Mouse (Mus musculus) midbrain, embryonic 12.5 days (tissue): ENCODE data around the gene Rab8a. TPM values are rescaled to one million over a fixed set of nuclear protein-coding genes. Genes with fewer than 3 reads are reported as not detected.

Experiments
- ATAC-seq: fragments of 200-750 bp; cut with Nextera tagmentation; 2 replicates; pipeline ENCODE4 v1.8.0; 2017; ENCODE audit warnings: low read depth, moderate TSS enrichment, moderate library complexity; ENCODE audit not compliant: low FRiP score
- H3K27ac ChIP-seq: fragments of 300-500 bp; sonication (generic); replicated peaks from 2 replicates; pipeline ENCODE4 v1.5.1; 2016; ENCODE audit warnings: mild to moderate bottlenecking
- H3K27me3 ChIP-seq: fragments of 300-500 bp; sonication (generic); 2 replicates; pipeline ENCODE4 v1.6.1; 2016; ENCODE audit warnings: mild to moderate bottlenecking
- H3K36me3 ChIP-seq: fragments of 300-500 bp; sonication (generic); 2 replicates; pipeline ENCODE4 v1.6.1; 2016
- H3K4me1 ChIP-seq: fragments of 300-500 bp; sonication (generic); 2 replicates; pipeline ENCODE4 v1.6.1; 2016
- H3K4me2 ChIP-seq: fragments of 300-500 bp; sonication (generic); replicated peaks from 2 replicates; pipeline ENCODE4 v1.6.1; 2016; ENCODE audit warnings: mild to moderate bottlenecking, moderate library complexity
- H3K4me3 ChIP-seq: fragments of 300-500 bp; sonication (generic); 2 replicates; pipeline ENCODE4 v1.5.1; 2016; ENCODE audit warnings: mild to moderate bottlenecking
- H3K9ac ChIP-seq: fragments of 300-500 bp; sonication (generic); replicated peaks from 2 replicates; pipeline ENCODE4 v1.6.1; 2016; ENCODE audit warnings: mild to moderate bottlenecking, moderate library complexity
- H3K9me3 ChIP-seq: fragments of 300-500 bp; sonication (generic); 2 replicates; pipeline ENCODE4 v1.6.1; 2016; ENCODE audit warnings: mild to moderate bottlenecking
- WGBS: fragments of 180-500 bp; shearing (Covaris S2); methylation state at CpG from one replicate; pipeline ENCODE4 v1.1.7; 2016; 5-methylcytosine and 5-hydroxymethylcytosine counted together
- polyA plus RNA-seq: library from polyadenylated mRNA; unstranded; fragments of >200 nt; fragmentation: Nextera tagmentation; extraction: Ambion mirVana; gene quantifications from 2 replicates; pipeline ENCODE4 v1.2.1, GENCODE M21; 2016

The Rab8a gene
- polyA plus RNA-seq, 1 experiment from 2014 or later: 122 TPM

DNA sequence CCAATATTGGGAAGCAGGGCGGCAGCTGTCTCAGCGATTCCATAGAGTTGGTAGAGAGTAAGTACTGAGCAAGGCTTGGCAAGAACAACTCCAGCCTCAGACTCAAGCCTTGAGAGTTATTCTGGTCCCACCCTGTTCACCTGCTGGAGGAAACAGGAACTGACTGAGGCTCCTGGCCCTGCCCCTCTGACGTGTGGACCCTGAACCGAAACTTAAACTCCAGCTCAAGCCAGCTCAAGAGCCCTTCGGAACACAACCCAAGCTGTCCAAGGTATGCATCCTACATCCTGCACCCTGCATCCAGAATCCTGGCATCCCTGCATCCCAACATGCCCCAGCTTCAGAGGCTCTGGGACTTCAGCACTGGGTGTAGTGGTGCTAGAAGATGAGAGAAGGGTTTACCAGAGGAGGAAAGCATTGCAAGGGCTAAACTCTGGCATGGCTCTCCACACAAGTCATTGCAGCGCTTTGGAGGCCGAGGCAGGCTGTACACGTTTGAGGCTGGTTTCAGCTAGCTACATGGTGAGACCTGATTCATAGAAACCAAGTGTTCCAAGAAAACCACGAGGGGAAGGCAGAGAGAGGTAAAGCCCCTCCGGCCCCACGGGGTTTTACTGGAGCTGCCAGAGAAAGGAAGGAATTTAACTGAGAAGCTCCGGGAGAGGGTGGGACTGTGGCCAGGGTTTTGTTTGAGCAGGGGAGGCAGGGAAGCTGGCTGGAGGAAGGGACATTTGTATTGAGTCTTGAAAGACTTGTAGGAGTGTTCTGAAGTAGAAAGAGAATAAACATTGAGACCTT, 28.6 kb downstream of the Rab8a start, which contains the start of gene Hsh2d:
Gene Hsh2d (plus strand): TSS at position 222 of the 798 bp plus-strand sequence.
- Histone ChIP-seq H3K27me3 (no peaks in the 10 kb centered on the region), H3K9me3 (no peaks in the 10 kb centered on the region), H3K4me3 (no peak within 1 kb of the TSS), H3K4me1 (no peaks in the 10 kb centered on the region), H3K4me2 (no peak within 1 kb of the TSS), H3K27ac (no peak within 1 kb of the TSS), H3K36me3 (no peaks in the 10 kb centered on the region), H3K9ac (no peak within 1 kb of the TSS)
- ATAC-seq: no peak
- WGBS: 72% methylated on average over 12 of the region's 12 CpGs

DNA sequence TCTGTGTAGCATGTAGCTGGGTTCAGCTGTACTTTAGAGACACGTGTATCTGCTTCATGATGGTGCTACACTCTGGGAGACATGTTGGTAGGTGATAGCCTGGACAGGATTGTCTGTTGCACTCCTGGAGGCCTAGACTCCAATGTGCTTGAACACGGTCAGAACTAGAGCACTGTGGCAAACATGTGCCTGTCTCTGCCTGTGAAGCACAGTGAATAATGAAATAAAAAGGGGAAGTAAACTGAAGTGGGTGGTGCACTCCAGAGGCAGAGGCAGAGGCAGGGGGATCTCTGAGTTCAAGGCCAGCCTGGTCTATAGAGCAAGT, 29.2 kb downstream of the Rab8a start:
- 92% methylated on average over 2 of the region's 2 CpGs for WGBS
- no peaks in the 10 kb centered on the region for H3K9me3 ChIP-seq
- ATAC-seq: no peak

DNA sequence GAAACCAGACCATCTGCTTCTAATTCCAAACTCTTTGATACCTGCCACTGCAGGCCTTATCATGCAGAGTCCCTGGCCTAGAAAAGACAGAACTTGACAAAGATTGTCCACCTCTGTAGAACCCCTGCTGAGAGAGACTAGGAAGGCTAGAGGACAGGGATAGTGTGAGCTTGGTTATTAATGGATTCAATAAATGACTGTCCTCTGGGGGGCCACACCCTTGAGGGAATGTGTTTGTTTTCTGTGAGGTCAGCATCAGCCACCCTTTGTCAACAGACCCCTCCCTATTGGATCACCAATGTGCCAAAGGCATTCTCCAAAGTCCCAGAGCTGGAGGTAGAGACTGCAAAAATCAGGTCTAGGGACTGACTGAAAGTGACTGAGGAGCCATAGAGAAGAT, 31.1 kb downstream of the Rab8a start:
- Histone ChIP-seq H3K36me3 (no peaks in the 10 kb centered on the region), H3K9me3 (no peaks in the 10 kb centered on the region), H3K27me3 (no peaks in the 10 kb centered on the region), H3K4me3 (no peak overlapping the region), H3K27ac (no peak overlapping the region), H3K4me2 (no peak overlapping the region), H3K9ac (no peak overlapping the region), H3K4me1 (no peaks in the 10 kb centered on the region)
- no peak for ATAC-seq

More for the DNA sequence above, 29.2 kb downstream of the Rab8a start:
- H3K27me3 ChIP-seq: no peaks in the 10 kb centered on the region
- H3K4me3 ChIP-seq: no peak overlapping the region
- H3K4me1 ChIP-seq: no peaks in the 10 kb centered on the region
- H3K27ac ChIP-seq: no peak overlapping the region
- no peak overlapping the region for H3K9ac ChIP-seq
- no peak overlapping the region for H3K4me2 ChIP-seq
- H3K36me3 ChIP-seq: no peaks in the 10 kb centered on the region

DNA sequence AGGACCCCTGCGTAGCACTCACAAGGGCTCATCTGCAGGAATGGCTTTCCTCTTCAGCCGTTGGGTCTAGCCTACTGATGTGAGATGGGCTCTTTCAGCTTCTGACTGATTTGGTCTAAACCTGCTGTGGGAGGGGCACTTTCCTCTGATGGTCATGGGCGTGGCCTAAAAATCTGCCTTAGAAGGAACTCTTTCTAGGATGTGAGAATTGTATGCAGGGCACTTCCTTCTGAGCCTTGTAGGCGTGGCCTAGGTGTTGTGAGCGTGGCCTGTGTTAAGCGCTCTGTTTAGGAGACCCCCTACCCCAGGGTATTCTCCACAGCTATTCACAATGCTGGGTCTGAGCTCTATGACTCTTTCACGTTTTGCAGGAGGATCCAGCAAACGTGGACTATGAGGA, 37.0 kb downstream of the Rab8a start:
- no peak for ATAC-seq
- Histone ChIP-seq H3K4me3 (no peak overlapping the region), H3K4me2 (no peak overlapping the region), H3K9ac (no peak overlapping the region), H3K27me3 (no peaks in the 10 kb centered on the region), H3K4me1 (no peaks in the 10 kb centered on the region), H3K27ac (no peak overlapping the region), H3K36me3 (no peaks in the 10 kb centered on the region), H3K9me3 (peaks cover 15% of the 10 kb centered on the region)
- 67% methylated on average over 8 of the region's 8 CpGs for WGBS

DNA sequence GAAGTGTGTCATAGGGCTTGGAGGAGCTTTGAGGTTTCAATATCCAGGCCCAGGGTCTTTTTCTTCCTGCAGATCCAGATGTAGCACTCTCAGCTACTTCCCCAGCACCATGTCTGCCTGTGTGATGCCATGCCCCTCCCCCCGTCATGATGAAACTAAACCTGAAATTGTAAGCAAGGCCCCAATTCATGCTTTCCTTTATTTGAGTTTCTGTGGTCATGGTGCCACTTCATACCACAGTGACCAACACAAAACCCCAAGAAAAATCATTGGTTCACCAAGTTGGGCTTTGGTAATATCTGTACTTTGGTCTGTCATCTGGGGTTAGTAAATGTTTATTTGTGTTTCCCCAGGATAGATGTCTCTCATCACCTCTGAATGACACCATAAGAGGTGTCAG, 47.6 kb downstream of the Rab8a start:
- ATAC-seq: no peak
- Histone ChIP-seq H3K9ac (no peak overlapping the region), H3K9me3 (peaks cover 6% of the 10 kb centered on the region; the same call in 1 of the 2 replicates), H3K36me3 (no peaks in the 10 kb centered on the region), H3K4me2 (no peak overlapping the region), H3K4me1 (no peaks in the 10 kb centered on the region), H3K4me3 (no peak overlapping the region), H3K27me3 (peaks cover 5% of the 10 kb centered on the region), H3K27ac (no peak overlapping the region)
- 80% methylated on average over 1 of the region's 1 CpGs for WGBS

DNA sequence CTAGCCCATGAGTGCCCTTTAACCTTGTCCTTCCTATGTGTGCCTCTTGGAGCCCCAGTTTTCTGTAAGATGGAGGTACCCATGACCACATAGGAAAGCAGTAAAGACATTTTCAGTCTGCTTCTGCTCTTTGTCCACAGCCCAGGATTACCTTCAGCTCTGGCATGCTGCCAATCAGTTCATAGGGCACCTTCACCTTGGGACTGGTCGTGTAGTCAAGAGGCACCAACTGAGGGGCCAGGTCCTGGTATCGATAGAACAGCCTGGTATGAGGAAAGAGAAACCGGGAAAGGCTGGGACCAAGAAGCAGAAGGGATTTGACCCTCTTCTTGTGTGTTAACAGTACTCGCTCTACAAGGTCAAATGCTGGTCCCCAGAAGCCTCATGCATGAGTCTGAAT, 49.2 kb downstream of the Rab8a start:
- H3K9ac ChIP-seq: no peak overlapping the region
- H3K4me2 ChIP-seq: no peak overlapping the region
- H3K4me3 ChIP-seq: no peak overlapping the region
- no peak for ATAC-seq
- H3K36me3 ChIP-seq: no peaks in the 10 kb centered on the region
- H3K27ac ChIP-seq: no peak overlapping the region
- 80% methylated on average over 4 of the region's 4 CpGs for WGBS
- H3K27me3 ChIP-seq: peaks cover 10% of the 10 kb centered on the region
- H3K4me1 ChIP-seq: no peaks in the 10 kb centered on the region
- H3K9me3 ChIP-seq: no peaks in the 10 kb centered on the region

DNA sequence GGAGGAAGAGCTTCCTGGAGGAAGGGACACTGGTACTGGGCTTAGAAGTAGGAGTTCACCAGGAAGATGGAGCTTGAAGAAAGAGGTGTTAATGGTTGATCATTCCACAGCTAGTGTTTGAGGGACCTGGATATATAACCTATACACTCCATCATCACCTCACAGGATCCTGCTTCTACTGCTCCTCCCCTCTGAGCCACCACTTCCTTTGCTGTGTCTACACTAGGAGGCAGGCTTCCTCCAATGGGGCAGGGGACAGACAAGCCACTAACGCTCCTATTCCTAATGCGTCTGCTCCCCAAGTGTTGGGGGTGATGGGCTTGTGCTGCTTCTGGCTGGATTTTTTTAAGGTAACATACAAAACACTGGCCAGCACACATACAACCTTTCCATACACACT, 49.7 kb downstream of the Rab8a start:
- H3K9ac ChIP-seq: no peak overlapping the region
- H3K4me2 ChIP-seq: no peak overlapping the region
- no peak overlapping the region for H3K27ac ChIP-seq
- no peak for ATAC-seq
- 74% methylated on average over 2 of the region's 2 CpGs for WGBS
- H3K9me3 ChIP-seq: no peaks in the 10 kb centered on the region
- no peak overlapping the region for H3K4me3 ChIP-seq
- H3K36me3 ChIP-seq: no peaks in the 10 kb centered on the region
- peaks cover 10% of the 10 kb centered on the region for H3K27me3 ChIP-seq
- H3K4me1 ChIP-seq: no peaks in the 10 kb centered on the region

DNA sequence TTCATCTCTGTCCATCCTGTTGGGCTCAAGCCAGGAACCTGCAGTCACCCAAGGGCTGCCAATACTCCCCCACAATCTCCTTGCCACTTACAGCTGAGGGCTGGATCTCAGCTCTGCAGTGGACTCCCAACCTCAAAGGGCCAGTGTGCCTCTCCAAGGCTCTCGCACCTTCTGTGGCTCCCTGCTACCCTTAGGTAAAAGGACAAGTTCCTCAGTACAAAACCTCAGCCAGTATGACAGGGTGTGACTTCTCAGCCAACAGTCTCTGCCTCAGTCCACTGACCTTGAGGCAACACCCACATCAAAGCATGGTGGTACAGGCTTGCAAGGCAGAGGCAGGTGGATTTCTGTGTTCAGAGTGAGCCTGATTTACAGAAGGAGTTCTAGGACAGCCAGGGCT, 50.8 kb downstream of the Rab8a start:
- Histone ChIP-seq H3K9me3 (no peaks in the 10 kb centered on the region), H3K4me2 (no peak overlapping the region), H3K4me3 (no peak overlapping the region), H3K9ac (no peak overlapping the region), H3K27ac (no peak overlapping the region), H3K4me1 (no peaks in the 10 kb centered on the region), H3K27me3 (peaks cover 15% of the 10 kb centered on the region), H3K36me3 (no peaks in the 10 kb centered on the region)
- ATAC-seq: no peak
- WGBS: 91% methylated on average over 1 of the region's 1 CpGs

DNA sequence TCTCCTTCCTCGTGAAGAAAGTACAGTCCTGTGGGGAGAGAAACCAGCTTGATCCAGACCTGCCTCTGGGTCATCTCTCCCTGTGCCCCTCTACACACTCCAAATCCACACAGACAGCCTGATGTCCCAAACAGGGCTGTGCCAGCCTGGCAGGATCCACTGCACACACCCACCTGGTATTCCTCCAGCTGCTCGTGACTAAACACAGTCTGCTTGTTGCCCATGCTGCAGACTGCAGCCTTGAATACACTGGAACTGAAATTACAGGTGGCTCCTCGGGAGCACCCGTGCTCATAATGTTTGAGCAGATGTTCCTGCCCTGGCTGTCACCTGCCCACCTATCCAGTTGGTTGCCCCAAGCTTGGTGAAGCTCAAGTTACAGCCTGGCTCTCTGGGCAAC, 51.8 kb downstream of the Rab8a start, which contains the start of gene Cib3:
Gene Cib3 (minus strand): TSS at position 87 of the 400 bp plus-strand sequence.
- H3K4me2 ChIP-seq: no peak within 1 kb of the TSS
- ATAC-seq: no peak
- no peaks in the 10 kb centered on the region for H3K9me3 ChIP-seq
- no peaks in the 10 kb centered on the region for H3K36me3 ChIP-seq
- H3K4me3 ChIP-seq: no peak within 1 kb of the TSS
- 75% methylated on average over 4 of the region's 4 CpGs for WGBS
- H3K27ac ChIP-seq: no peak within 1 kb of the TSS
- H3K4me1 ChIP-seq: no peaks in the 10 kb centered on the region
- no peak within 1 kb of the TSS for H3K9ac ChIP-seq
- H3K27me3 ChIP-seq: peaks cover 16% of the 10 kb centered on the region

DNA sequence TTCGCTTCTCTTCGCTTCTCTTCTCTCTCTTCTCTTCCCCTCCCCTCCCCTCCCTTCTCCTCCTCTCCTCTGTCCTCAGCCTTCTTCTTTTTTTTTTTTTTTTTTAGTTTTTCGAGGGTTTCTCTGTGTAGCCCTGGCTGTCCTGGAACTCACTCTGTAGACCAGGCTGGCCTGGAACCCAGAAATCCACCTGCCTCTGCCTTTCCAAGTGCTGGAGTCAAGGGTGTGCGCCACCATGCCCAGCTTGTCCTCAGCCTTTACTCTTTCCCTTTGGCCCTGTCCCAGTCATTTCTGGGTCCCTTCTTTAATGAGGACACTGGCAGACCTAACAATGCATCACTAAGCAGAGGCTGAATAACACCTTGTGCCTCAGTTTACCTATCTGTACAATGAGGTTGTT, 52.5 kb downstream of the Rab8a start, which contains the start of gene Gm11034:
Gene Gm11034 (minus strand): TSS at position 101 of the 400 bp plus-strand sequence.
- Histone ChIP-seq H3K4me3 (no peak within 1 kb of the TSS), H3K27me3 (peaks cover 16% of the 10 kb centered on the region), H3K9ac (no peak within 1 kb of the TSS), H3K4me1 (no peaks in the 10 kb centered on the region), H3K27ac (no peak within 1 kb of the TSS), H3K36me3 (no peaks in the 10 kb centered on the region), H3K9me3 (no peaks in the 10 kb centered on the region), H3K4me2 (no peak within 1 kb of the TSS)
- 69% methylated on average over 4 of the region's 4 CpGs for WGBS
- ATAC-seq: no peak

DNA sequence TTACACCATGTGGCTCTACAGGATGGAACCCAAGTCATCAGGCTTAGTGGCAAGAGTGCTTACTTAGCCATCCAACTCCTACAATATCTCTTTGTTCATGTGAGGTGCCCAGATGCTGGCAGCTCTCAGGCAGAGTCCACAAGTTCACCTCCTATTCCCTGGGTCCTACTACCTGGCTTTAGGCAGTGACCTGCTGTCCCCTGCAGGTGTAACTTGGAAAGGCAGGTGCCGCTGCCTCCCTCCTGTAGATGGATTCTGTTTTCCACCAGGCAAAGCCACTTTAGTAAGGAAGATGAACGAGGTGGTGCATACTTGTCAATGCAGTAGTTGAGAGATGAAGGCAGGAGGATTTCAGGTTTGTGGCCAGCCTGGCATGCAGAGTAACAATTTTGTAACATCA, 54.1 kb downstream of the Rab8a start:
- WGBS: 48% methylated on average over 2 of the region's 2 CpGs

DNA sequence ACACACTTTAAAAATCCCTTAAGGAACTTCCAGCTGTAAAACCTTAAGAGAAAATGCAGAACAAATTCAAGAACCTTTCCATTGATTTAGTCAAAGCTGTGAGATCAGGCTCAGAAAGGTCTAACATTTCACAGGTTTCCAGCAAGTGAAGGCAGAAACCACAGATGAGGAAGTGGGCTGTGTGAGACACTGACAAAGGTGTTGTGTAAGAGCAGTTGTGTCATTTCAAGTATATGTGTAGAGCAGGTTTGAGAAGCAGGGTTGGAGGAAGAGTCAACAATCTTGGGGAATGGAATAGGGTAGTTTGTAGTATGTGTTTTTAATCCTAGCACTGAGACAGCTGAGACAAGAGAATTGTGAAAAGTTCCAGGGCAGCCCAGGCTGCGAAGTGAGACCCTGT, 54.9 kb downstream of the Rab8a start:
- Histone ChIP-seq H3K4me2 (no peak overlapping the region), H3K9ac (no peak overlapping the region), H3K4me1 (peaks cover 8% of the 10 kb centered on the region), H3K36me3 (0 out of 2 replicates have a peak, but pooled peaks cover 2% of the 10 kb centered on the region), H3K9me3 (no peaks in the 10 kb centered on the region), H3K27ac (no peak overlapping the region), H3K4me3 (no peak overlapping the region), H3K27me3 (peaks cover 16% of the 10 kb centered on the region)
- no peak for ATAC-seq
- 53% methylated on average over 1 of the region's 1 CpGs for WGBS

More for the DNA sequence above, 54.1 kb downstream of the Rab8a start:
- H3K9me3 ChIP-seq: no peaks in the 10 kb centered on the region
- no peak for ATAC-seq
- no peaks in the 10 kb centered on the region for H3K36me3 ChIP-seq
- no peak overlapping the region for H3K4me2 ChIP-seq
- H3K9ac ChIP-seq: no peak overlapping the region
- no peak overlapping the region for H3K27ac ChIP-seq
- no peak overlapping the region for H3K4me3 ChIP-seq
- H3K27me3 ChIP-seq: peaks cover 16% of the 10 kb centered on the region
- H3K4me1 ChIP-seq: no peaks in the 10 kb centered on the region
